Mouse (Mus musculus) lung, postnatal 10 days (tissue): ENCODE results near the gene Pard3.
A peak's percentile ranks its signal among the peaks of the same experiment; 100 is the strongest.

Source experiments
- DNase-seq: peaks from one replicate; pipeline ENCODE4 v3.0.0; 2021

Pard3 gene

DNA sequence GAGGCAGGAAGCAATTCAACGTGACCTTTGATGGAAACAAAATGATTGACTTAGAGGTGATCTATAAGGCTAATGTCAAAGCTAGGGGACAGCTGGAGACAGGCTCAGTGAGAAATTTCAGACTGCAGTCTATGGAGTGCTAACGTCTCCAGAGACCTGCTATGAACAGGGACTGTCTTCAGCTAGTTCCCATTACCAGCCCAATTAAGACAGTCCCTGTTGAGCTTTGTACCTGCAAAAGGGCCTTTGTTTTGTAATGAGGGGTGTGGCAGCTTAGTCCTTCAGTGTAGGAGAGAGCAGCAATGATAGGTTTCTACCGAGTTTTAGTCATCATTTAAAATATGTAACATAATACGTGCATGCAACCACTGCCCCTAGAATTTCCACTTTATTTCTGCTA is 448.9 kb downstream of the Pard3 start:
- no peak for DNase-seq

DNA sequence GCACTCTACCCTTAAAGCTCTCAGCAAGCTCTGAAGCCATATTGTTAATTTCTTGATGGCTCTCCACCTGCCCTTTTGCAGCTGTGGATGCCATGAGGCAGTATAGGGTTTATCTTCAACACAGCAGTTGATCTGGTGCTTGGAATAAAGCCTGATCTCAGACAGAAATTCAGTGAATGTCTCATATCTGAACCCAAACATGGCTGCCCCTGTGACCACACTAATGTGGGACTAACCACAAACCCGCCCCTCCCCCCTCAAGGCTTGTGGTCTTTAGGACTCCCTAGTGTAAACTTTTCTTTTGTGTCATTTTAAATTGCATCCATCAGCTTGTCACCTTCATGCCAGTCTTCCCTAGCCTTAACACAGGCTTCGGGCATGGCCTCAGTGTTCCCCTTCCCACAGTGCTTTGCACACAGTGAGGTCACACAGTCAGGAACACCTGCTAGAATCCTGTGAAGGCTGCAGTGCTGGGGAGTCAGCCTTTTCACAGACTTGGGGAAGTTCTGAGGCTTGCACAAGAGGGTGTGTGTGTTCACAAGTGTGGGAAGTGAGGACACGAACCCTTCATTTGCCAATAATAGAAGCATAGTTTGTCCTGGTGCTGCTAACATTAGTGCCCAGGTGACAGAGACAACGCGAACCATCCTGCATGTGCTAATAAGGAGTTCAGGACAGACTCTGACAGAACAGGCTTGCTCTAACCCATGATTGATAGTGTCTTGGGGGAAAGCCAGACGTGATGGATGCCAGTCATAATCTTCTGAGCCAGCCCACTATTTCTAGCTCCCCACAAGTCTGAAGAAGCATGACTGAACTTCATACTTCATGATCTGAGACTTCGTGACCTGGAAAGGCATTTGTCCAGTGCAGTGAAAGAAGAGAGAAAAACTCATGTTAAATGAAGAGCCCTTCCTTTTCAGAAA is 451.4 kb downstream of the Pard3 start:
- peak; percentile 19 for DNase-seq

DNA sequence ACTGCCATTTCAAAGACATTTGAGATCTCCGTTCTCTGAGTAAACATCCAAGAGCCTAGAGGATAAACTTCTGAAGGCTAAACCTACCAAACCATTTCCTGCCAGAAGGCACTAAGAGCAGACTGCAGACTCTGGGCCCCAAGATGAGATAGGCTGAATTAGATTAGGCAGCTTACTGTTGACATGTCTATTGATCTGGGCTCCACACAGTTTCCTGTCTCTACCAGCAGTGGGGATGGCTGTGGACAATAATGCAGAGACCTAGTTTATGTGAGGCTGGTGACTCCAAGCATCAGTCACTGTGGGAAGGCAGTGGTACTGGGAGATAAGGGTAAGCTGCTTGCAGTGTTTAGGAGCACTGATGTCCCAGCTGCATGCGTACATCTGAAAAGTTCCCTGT is 452.4 kb downstream of the Pard3 start:
- peak; percentile 45 for DNase-seq

DNA sequence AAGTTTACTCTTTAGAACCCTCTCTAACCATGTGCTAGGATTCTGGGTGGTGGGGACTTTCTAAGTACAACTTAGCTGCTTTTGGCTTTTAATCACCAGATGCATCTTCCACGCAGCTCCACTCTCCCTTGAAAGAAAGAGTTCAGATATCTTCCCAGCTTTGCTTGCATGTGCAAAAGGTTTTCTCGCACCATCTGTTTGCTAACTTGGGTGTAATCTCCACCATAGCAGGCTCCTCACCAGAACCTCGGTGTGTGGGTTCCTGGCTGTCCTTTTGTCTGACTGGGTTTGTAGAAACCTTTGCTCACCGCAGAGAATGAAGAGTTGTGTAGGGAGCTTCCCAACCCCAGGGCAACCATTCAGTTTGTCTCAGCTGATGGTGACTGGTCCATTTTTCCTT is 462.0 kb downstream of the Pard3 start:
- no peak for DNase-seq

DNA sequence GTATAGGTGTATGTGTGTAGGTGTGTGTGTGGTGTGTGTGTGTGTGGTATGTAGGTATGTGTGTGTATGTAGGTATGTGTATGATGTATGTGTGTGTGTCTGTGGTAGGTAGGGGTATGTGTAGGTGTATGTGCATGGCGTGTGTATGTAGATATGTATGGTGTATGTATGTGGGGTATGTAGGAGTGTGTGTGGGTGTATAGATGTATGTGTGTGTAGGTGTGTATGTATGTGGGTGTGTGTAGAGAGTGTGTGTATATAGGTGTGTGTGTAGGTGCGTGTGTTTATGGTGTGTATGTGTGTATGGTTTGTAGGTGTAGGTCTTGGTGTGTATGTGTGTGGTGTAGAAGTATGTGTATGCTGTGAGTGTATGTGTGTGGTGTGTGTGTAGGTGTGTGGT is 464.6 kb downstream of the Pard3 start:
- no peak for DNase-seq

DNA sequence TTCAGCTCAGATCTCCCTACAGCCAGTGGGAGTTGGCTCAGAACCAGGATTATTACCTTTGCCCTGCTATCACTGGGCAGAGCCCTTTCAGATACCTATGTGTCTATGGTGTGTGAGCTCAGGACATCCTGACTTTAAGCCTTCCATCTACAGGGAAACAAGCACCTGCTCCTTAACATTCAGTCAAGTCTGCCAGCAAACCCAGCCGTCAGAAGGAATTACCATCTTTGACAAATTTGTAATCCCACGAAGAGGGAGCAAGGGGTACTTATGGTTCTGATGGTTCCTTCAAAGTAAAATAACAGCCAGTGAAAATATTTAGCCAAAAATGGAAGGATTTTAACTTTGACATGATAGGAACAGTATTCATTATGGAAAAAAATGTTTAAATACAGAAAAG is 466.1 kb downstream of the Pard3 start:
- DNase-seq, result no peak

DNA sequence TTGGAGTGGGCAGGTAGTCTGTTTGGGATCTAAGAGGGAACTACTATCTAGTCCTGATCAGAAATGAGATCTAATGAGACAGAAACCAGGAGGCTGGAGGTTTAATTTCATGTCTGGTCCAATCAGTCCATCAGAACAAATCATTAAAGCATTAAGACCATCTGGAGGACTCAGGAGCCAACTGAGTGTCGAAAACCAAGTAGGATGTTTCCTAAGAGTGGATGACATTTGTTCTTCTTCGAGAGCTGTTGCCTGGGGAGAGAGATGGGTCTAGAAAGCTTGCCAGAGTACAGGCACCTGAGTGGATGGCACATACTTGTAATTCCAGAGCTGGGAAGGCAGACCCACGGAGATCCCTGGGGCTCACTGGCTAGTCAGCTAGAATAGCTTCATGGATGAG is 468.2 kb downstream of the Pard3 start:
- no peak for DNase-seq

DNA sequence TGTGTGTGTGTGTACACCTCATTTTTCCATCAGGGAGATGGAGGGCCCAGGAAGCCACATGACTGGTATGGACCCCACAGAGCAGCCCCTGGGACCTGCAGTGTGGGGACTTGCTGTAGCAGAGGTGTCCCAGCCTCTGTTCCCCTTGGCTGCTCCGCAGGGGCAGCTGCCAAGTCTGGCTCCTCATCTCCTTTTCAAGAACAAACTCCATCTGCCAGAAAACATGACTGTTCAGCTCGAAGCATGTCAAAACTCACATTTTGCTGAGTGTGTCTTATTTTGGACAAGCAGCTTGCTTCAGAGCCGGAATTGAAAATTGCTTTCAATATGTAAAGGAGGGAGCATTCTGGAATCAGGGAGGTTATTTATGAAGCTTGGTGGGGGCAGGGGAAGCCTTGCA is 471.1 kb downstream of the Pard3 start:
- peak; percentile 70 for DNase-seq

DNA sequence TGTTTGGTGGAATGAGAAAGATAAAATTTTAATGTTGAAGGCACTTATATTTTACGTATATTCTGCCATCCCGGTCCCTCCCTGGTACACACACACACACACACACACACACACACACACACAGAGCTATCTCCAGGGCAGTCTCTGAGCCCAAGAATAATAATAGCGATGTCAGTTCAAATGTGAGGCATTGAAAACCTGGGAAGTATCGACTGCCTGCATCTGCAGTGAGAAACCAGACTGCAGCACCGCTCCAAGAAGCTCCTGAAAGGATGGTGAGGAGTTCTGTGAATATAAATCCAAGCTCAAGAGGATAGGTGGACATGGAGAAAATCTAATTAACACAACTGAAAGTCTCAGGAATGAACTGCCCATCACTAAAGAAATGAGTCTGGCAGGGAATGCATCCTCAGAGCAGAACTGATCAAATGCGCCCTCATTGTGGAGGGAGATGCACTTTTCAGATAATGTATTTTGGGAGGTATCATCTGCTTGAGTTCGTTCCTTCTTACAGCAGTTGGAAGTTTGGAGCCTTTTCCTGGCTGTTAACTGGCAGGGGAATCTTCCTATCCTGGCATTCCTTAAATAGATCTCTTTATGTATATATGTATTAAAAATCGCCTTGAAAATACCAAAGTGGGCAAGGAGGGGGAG is 471.6 kb downstream of the Pard3 start:
- DNase-seq, result no peak

DNA sequence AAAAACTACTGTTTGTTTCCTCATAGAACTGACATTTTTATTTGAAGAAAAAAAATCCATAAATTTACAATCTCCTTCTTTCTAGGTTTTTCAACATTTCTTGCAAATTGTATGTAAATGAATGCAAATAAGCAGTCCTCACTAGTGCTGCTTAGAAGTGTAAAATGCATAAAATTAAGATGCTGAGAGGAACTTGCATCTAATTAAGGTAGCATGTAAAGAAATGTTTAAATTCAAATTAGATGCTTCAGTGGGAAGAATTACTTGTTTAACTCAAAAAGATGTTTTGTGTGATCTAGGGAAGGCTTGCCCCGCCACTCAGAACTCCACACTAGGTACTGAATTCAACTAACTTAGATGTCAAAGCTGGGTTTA is 472.1 kb downstream of the Pard3 start:
- no peak for DNase-seq

DNA sequence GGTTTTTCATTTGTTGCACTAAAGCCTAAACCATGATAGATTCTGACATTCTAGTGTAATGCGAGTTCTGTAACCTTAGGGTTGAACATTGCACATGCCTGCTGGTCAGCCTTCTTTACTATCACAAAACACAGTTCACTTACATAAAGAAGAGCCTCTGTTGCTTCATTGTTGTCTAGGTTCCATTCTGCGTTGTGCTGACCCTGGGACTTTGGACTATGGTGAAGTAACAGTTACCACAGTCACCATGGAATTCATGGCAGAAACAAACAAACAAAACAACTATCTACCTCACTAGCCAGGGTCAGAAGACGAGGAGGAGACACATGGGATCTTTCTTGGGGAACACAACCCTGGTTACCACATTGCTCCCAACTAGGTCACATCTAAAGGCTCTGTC is 476.1 kb downstream of the Pard3 start:
- no peak for DNase-seq

DNA sequence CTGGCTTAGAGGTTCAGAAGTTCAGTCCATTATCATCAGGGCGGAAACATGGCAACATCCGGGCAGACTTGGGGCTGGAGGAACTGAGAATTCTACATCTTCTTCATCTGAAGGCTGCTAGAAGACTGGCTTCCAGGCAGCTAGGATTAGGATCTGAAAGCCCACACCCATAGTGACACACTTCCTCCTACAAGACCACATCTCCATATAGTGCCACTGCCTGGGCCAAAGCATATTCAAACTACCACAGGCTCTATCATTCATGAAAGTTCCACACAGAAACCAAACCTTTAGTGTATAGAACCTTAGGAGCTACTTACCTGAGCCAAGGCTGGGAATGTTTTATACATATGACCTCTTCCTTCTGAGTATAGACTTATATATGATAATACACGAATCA is 476.6 kb downstream of the Pard3 start:
- no peak for DNase-seq

DNA sequence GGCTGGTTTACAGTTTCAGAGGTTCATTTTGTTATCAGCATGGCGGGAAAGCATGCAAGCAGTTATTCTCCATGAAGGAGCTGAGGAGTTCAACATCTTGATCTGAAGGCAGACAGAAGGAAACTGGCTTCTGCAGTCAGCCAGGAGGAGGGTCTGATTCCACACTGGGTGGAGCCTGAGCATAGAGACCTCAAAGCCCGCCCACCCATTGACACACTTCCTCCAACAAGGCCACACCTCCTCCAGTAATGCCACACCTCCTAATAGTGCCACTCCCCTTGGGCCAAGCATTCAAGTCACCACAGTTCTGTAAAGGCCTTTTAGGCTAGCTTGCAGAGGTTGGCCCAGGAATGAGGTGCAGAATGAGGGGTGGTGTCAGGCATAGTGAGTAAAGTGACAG is 478.5 kb downstream of the Pard3 start:
- DNase-seq, result peak; percentile 25

DNA sequence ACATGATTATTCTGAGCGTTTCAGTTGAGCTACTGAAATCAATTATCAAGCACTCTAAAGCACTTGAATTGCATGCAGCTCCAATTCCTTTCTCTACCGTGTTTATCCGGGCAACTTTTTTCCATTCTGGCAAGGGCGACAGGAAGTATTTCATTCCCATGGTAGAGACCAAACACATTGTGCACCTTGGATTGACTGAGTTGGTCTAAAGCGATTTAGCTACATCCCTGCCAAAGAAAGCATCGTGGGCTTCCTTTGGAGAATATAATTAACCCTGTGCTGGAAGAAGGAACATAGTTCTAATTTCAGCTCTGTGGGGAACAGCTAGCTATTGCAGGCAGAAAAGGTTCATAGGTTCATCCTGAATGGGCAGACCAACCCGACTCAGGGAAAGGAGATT is 480.0 kb downstream of the Pard3 start:
- DNase-seq, result peak; percentile 39

DNA sequence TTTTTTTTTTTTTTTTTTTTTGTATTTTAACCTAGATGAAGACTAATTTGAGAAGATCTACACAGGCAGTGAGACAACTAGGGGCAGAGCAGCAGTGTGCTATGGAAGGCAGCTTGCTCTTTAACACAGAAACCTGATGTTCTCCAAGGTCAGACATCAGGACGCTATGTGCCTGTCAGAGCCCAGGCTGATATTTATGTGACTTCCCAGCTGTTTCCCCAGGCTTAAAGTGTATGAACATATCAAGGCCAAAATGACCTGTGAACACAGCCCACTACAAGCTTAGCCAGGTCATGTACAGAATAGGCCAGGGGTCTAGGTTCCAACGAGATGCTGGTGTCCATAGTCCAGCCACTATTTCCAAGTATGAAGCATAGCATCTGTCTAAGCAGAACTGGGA is 482.5 kb downstream of the Pard3 start:
- no peak for DNase-seq

DNA sequence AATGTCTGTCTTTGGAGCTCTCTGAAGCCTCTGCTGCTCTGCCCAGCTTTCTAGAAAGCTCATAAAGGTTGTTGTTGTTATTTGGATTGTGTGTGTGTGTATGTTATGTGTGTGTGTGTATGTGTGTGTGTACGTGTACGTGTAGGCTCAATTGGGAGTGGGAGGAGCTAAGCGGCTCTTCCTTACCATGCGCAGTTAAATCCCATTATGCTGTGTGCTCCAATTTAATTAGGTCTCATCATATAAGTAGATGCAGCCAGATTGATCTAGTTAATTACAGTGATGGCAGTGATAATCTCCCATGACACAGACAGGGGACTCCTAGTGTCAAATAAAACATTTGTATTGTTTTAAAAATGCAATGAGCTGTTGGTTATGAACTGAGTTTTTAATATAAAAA is 487.2 kb downstream of the Pard3 start:
- no peak for DNase-seq

DNA sequence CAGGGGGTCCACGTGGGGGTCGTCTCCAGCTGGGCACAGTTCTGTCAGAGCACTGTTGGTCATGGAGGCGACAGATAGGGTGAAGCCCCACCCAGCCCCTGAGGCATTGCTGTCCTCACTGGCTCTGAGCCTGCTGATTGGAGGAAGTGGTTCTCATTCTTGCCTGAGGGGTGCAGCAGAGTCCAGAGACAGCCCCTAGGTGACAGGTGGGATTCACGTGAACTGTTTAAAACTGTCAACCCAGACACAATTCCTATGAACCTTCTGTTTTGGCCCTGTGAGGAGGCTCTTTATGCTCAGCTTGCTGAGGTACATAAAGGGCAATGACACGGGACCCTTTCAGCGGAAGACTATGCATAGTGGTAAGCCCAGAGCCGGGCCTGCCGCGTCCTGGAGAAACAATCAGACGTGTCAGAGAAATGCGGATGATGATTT is 488.5 kb downstream of the Pard3 start:
- no peak for DNase-seq

DNA sequence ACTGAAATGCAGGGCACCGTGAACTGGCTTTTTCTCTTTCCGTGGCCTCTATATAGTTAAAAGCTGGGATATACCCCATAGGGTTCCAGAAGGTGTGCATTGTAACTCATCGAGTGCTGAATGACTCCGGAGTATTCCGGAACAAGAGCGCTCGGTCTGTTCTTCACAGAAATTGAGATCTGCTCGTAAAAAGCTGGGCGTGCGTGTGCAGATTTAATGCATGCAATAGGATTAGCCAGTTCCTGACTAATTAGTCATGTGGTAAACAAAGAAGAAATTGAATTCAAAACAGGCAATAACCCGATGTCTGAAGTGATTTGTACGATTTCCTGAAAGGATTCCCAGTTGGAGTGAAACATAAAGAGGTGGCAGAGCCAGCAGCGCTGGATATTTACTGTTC is 489.1 kb downstream of the Pard3 start:
- DNase-seq, result no peak

DNA sequence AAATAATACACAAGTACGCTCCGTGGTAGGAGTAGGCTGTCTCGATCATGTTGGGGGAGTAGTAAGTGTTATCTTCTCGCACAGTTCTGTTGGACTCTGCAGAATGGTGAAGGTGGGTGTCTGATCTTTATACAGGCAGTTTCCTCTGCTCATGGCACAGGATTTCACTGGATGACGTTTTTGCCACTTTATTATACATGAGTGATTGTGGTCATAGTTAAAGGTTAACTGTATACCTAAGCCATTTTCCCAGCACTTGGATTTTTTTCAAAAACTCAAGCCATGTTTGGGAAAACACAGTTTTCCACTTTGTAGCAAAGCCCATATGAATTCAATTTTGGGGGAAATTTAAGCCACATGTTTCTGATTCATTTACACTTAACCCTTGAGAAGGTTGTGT is 489.9 kb downstream of the Pard3 start:
- no peak for DNase-seq

DNA sequence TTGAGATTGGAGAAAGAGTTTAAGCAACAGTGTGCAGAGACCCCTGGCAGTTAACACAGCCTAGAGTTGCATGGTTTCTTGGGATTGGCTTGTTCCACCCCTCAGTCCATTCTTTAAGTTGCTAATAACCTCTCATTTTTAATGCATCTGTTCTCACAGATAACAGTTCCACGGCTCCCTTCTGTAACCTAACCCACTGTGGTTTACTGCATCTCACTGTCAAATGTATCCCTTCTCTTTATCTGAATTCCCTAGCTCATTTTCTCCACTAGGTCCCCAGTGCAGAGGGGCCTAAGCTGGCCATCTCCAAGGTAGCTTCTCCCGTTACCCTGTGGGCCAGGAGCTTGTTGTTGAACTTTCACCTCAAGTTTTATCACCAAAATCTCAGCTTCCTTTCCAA is 492.1 kb downstream of the Pard3 start:
- no peak for DNase-seq

DNA sequence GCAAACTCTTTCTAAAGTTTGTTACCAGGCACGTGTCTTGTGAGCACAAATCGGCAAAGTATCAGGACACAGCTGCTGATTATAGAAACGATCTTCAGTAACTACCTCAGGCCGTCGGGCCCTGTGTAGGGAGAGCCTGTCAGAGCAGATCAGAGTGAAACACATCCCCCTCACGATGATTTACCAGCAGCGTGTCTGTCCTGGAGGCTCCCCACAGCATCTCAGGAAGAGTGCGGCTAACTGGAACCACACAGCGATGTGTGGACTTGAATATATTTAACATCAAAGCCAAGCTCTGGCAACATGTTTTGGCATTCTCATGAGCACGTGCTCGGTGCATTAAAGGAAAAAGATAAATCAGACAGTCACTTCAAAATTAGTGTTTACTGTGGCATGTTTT is 493.3 kb downstream of the Pard3 start:
- DNase-seq, result no peak

DNA sequence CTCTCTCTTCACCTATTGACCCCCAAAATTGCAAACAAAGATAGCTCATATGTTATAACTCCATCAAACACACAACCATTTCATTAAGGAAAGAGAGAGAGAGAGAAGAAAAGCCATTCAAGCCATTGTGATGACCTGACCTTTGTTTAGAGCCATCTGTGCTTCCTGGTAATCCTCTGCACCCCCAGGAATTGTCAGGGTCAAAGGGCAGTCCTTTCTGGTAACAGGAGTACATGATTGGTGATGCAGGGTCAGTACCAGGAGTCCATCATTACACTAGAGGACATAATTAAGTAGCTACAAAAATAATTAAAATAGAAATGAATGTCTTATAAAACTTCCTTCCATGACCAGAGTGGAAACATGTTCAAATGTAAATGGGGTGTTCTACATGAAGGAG is 493.9 kb downstream of the Pard3 start:
- no peak for DNase-seq

DNA sequence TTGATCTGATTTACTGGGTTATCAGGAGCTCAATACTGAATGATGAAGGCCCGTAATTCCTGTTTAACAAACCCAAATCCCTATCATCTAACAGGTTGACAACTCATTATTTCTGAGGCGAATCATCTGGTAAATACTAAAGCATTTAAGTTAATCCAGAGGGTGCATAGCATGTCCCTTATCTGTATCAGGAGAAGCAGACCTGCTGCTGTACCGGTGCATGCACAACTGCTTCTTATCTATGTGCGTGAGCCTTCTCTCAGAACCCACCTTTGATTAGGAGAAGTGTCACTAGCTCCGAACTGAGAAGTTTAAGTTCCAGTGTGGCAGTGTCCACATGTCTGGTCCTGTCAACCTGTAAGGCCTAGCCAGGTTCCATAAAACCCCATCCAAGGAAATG is 499.9 kb downstream of the Pard3 start:
- no peak for DNase-seq

DNA sequence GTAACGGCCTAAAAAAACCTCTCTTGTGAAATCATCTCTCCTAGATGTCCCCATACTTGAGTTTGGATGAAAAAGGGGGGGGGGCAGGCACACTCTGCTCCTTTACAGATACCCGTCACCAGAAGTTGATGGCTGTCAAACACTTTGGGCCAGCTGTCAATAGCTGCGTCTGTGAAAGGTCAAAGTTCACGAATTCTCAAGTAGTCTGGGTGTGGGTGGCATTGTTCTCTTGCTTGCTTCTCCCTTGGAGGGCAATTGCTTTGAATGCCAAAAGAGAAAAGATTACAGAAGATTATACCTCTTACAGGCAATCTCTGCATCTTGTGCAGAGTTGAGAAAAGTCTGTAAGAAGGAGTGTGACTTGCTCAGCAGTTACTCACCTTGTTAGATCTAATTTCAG is 500.7 kb downstream of the Pard3 start:
- DNase-seq, result no peak

DNA sequence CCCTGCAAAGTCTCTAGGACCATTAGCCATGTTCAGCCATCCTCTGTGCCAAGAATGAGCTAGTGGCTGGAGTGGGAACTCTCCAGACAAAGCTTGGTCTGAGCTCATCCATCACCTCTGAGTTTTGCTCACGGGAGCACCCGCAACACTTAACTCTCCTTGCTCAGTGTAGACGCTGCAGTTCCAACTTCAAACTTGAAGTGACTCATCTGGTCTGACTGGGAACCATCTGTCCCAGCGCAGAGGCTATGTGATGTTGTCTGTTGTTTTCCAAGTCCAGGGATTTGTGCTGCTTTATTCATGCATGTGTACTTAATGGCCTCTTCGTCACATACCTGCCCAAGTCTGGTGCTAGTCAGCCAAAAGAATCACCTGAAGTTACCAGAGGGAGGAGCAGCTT is 505.5 kb downstream of the Pard3 start:
- no peak for DNase-seq
